Mouse (Mus musculus) lung, adult 18-20 months (tissue): ENCODE results near the gene Ugcg.
"Not testable (repeated sequence)": the region's sequence is repeated elsewhere in the genome, so short reads cannot be mapped to it uniquely, and the experiment has no call there.

Experiments
- DNase-seq, 2 experiments: peaks; one replicate each; pipeline ENCODE4 v3.0.0; 2022; ENCODE audit warnings: mixed read lengths in 2 of 2

Gene Ugcg

GRCm38 (mm10) chr4:59260871-59261515 lies 71.9 kb downstream of the Ugcg start:
- DNase-seq, result no peak

DNA sequence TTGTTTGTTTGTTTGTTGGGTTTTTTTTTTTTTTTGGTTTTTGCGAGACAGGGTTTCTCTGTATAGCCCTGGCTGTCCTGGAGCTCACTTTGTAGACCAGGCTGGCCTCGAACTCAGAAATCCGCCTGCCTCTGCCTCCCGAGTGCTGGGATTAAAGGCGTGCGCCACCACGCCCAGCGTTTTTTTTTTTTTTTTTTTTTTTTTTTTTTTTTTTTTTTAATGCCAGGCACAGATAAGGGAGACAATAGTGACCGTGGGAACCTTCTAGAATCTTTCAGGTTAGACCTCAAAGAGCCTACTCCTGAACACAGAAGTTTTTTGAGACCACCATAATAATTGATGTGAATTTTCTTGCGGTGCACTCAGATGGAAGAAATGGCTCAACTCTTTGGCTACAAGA lies 72.5 kb downstream of the Ugcg start:
- DNase-seq, result not testable (repeated sequence)

DNA sequence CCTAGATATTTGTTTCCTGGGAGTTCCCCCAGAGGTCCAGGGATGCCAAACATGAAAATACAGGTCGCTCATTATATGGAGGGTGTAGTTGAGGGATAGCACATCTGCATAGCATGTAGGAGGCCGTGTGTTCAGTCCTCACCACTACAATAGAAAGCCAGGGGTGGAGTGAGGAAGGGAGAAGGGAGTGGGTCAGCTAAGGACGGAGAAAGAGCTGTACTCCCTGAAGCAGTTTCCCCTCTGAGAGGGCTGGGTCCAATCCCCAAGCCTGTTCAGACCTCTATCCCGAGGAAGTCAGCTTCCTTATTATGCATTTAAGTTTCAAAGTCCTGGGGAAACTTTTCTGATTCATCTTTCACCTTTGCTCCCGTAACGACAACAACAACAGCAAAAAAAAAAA lies 73.1 kb downstream of the Ugcg start:
- no peak for DNase-seq

- no peak for DNase-seq
These were observed 74.4 kb downstream of the Ugcg start for GRCm38 (mm10) chr4:59263418-59263817.

GRCm38 (mm10) chr4:59264611-59265095 lies 75.6 kb downstream of the Ugcg start:
- DNase-seq, result no peak

DNA sequence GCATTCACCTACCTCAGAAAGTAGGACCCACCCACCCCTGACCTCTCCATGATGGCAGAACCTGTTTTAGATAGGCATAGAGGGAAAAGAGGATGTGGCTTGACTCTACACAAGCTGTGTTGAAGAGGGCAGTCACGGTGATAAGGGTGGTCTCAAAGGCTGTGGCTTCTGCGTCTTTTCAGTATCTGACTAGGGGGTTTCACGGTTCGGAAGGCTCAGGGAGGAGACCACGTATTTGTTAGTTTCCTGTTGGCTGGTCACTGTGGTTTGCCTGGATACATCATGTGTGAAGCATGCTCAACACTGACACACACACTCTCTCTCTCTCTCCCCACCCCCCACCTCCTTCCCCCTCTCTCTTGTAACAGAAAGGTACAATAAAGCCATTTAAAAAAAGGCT lies 76.1 kb downstream of the Ugcg start:
- no peak for DNase-seq

DNA sequence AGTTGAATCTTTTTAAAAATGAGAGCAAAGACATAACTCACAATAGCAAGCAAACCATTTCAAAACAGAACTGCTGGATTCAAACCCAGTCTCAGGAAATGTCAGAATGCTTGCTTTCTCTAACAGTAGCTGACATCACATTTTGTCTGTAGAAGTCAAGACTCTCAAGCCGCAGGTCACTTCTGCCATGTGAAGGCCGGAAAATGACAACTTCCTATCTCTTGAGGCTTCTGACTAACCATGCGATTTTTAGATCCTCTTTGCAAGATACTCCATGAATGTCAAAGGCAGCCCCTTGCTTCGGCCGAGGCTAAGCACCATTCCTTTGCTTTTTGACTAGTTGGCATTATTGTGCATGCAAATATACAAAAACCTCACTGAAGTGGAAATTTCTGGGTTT lies 76.6 kb downstream of the Ugcg start:
- DNase-seq, result no peak
